Mouse (Mus musculus) cerebellum, postnatal 10 days (tissue): ENCODE data around the gene Fars2.
A peak's percentile ranks its signal among the peaks of the same experiment; 100 is the strongest.

Source experiments
- DNase-seq, 2 experiments: peaks; one replicate each; pipeline ENCODE4 v3.0.0; 2021; ENCODE audit warnings: mixed read lengths in 2 of 2

The Fars2 gene

DNA sequence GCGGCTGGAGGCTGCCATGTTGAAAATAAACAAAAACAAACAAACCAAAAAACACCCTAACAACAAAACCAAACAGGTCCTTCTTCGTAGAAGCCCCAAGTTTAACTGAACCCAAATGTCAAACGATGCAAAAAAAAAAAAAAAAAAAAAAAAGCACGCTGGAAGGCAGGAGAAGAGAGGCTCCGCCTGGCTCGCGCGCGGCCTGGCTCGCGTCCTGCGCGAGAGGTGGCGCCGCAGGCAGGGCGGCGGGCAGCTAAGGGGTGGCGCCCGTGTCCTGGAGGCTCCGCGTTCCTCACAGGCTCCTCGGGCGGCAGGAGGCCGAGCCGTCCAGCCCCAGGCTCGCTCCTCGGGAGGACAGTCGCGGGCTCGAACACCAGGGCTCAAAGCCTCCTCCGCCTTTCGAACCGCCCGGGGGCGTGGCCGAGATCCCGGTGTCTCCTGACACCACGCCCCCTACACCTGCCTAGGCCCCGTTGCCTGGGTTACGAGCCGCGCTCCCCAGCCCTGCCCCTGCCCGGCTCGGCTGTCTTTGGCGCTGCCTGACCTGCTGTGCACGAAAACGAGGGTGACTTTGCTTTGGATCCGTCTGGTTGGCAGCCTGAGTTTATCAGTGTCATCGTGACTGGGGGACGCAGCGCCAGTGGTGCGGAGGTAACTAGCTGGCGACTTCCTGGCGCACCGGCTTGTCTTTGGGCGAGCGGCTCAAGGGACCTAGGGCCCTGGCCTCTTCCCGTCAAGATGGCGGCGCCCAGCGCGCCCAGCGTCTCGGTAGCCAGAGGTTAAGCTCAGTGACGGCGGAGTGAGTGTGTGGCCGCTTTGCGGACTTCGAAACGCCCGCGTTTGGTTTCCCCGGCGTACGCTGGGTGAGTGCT lies at the start of gene Fars2, which contains the start of gene Lyrm4:
Fars2 (plus strand) TSS at position 270 of the 872 bp plus-strand sequence.
Lyrm4 (minus strand) TSS at position 384 of the 872 bp plus-strand sequence.
- peak; percentile 98 to 99 for DNase-seq

DNA sequence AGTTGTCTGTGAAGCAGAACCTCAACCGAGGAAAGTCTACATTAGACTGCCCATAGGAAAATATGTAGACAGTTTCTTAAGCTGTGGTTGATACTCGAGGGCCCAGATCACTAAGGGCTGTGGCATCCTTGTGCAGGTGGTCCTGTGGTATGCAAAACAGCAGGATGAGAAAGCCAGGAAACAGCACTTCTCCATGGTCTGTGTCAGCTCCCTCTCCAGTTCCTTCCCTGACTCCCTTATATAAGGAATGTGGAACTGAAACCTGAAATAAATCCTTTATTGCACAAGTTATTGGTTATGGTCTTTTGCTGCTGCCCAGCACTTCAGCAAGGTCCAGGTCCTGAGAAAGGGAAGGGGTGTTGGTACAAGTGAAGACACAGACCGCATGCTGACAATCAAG lies 42.7 kb upstream of the Fars2 start:
- no peak for DNase-seq

DNA sequence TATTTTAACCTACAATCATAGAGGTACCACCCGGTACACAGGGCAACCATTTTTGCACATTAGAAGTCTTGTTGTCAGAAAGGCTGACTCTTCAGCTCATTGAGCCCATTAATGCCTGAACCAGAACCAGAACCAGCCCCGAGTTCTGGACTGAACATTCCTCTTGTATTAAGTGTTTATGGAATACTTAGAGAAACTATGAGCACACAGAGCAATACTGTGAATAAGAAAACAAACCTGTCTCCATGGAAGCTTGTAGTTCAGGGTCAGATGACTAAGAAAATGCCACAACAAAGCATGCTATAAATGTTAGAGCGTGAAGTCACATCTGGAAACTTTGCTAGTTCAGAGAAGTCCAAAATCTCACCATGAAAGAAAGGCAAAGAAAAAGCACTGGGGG lies 35.6 kb upstream of the Fars2 start:
- no peak for DNase-seq

DNA sequence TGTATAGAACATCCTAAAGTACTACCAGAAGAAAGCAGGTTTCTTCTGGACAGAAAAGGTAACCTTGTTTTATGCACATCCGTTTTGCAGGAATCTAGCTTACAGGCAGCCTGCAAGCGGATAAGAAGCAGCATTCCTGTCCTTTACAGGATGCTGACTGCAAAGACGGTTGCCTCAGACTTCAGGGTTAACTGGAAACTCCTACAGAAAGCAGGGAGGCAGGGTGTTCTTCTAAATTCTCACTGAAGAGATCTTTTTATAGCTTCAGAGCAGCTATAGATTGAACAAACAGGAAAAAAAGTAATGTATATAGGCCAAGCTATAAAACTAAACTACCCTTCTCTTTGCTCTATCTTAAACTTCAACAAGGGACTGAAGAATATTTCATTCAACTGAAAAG lies 32.5 kb upstream of the Fars2 start:
- DNase-seq, result no peak

DNA sequence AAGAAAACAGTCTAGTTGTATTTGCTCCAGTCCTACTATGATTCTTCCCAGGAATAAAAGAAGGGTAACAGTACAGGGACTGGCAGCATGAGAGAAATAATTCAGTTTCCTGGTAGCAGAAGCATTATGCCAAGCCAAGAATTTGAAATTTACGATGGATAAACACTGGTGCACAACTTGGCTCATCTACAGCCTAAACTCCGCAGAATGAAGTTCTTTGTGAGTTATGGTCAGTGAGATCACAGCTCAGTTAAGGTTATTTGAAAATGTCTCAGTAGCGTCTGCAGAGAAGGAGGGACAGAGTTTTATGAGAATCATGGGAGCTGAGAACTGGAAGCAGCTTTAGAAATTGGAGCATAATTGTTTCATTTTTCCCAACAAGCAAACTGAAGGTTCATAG lies 31.2 kb upstream of the Fars2 start:
- DNase-seq, result no peak

DNA sequence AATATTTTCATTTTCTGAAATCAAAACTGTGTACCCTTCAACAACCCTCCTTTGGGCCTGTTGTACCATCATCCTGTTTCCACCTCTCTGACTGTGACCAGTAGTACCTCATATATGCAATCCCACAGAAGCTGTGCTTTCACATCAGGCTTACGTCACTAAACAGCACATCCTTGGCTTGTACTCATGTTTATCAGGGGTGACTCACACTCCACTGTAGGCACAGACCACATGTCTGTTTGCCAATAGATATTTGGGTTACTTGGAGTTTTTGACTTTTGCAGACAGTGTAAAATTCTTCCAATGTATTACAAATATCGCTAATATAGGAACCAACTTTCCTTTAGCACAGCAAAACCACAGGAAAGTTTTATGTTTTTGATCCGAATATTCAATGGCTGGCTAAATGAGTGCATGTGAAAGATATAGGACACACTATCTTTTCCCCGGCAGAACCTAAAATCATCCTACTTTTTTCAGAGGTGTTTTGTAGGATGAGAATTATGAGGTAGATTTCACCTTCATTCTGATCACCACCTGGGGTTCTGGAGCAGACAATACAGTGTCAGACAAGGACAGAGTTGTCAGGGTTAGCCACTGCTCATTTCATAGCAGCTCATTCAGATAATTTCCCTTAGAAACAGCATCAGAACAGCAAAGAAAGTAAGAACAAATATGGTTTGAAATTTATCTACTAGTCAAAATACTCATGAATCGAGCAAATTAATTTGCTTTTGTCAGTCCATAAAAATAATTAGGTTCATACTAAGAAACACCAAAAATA lies 30.4 kb upstream of the Fars2 start:
- DNase-seq, result no peak

DNA sequence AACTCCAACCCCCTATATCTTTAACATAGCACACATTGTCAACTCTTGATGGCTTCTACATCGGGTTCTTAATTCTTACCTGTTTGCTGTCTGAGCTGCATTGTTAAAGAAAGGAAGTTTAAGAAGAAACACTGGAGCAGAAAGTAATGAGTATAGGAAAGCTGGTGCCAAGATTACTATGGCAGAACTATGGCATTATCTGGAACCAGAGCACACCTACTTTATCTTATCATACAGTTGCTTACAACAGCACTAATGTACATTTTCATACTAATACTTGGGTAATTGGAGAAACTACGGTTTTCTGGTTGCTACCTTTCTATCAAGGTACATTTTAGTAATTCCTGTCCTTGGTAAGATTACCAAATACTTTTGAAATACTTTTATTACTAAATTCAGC lies 29.8 kb upstream of the Fars2 start:
- DNase-seq, result no peak

DNA sequence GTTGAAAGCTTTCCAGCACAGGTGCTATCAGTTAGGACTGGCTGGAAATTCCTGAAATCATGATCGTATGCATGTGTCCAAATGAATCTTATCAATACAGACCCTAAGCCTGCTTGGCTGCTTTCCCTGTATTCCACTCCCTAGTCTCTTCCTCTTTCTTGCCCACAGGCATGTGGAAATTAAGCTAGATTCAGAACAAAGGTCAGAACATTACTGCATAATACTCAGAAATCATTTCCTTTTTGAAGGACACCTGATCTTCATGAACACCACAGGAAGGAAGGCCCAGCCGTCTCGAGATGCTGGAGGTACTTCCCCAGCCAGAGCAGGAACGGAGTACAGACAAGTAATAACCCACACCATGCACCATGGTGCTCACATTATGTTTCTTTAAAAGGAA lies 29.0 kb upstream of the Fars2 start:
- DNase-seq, result no peak

DNA sequence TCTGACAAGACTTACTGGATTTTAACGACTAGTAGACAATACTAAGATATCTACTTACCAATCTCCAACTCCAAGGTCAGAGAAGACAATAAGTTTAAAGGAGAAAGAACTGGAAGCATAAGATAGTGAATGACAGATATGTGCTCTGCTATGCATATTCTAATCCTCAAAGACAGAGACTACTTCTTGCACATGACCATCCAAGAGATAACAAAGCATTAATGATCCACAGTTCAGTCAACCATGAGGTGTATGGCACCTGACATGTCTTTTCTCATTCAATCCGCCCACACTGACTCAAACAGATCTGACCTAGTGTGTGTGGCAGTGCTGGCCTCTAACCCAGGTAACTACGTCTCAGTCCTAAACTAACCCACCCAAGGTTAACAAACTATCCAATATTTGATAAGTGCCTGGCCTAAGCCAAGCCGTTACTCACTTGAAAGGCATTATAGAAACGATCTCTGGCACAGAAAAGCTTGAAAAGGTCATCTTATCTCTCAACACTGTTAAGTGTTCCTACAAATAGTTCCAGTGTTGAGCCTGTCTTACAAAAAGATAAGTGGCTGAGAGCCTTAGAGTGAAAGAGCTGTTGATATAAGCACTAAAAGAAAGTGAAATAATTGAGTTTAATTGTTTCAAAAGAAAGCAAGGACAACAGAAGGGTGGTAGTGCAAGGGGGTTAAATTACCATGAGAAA lies 20.4 kb upstream of the Fars2 start:
- no peak for DNase-seq

DNA sequence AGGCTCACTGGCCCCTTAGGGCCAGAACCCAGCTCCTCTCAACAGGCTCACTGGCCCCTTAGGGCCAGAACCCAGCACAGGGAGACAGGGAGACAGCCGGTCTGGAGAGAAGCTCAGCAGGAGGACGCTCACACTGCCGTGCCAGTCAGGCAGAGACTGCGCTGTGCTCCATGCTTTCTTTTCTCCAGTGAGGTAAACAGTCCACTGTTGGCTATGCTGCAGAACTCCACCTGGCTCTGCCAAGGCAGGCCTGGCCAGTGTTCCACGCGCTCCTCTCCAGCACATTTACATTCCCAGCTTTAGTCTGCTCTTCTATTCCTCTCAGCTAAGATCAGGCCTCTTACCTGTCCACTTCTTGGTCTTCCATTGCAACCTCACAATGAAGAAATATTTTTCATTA lies 11.6 kb upstream of the Fars2 start:
- peak; percentile 51 to 66 for DNase-seq

DNA sequence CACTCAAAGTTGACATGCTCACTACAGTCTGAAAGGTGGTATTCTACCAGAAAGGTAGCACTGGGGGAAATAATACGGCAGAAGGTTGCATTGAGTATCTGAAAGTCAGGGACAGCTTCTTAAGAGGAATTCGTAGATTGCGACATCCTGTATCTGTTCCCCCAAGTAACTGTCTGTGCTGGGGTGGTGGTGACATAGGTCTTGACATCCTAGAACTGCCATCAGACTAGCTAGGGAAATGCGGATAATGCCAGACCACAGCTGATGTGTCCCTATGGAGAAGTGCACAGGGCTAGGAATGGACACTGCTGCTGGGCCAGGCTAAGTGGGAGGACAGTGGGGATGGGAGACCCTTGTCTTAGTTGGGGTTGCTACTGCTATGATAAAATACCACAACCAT lies 8.7 kb upstream of the Fars2 start:
- no peak for DNase-seq

DNA sequence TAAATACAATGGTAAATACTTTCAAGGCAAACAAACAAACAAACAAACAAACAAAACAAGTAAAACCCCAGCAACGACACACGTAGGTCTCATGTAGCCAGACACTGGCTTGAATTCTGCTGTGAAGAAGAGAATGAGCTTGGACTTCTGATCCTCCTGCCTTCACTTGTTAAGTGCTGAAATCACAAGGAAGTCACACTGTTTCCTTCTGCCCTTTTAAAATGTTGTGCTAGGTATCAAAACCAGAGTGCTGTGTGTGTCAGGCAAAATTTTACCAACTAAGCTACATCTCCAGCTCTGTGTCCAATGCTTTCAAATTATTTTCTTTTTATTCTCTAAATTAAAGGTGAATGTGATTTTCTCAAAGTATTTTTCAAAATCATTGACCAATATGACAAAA lies 5.9 kb upstream of the Fars2 start:
- DNase-seq, result no peak

DNA sequence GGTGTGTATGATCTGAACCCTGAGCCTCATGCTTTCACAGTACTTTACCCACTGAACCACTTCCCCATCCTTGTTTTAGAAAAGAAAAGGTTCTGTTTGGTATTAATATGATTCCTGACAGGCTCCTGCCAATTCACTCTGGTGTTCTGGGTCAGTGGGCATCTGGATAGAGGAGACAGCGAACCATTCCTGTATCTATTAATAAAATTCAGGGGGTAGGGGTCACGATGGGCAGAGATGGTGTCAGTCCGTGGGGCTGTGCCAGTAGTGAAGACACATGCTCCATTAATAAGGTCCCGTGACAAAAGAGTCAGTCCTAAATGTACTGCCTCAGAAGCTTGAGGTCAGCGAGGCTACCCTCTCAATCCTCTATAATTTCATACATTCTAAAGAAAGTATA lies 4.0 kb upstream of the Fars2 start:
- no peak for DNase-seq

DNA sequence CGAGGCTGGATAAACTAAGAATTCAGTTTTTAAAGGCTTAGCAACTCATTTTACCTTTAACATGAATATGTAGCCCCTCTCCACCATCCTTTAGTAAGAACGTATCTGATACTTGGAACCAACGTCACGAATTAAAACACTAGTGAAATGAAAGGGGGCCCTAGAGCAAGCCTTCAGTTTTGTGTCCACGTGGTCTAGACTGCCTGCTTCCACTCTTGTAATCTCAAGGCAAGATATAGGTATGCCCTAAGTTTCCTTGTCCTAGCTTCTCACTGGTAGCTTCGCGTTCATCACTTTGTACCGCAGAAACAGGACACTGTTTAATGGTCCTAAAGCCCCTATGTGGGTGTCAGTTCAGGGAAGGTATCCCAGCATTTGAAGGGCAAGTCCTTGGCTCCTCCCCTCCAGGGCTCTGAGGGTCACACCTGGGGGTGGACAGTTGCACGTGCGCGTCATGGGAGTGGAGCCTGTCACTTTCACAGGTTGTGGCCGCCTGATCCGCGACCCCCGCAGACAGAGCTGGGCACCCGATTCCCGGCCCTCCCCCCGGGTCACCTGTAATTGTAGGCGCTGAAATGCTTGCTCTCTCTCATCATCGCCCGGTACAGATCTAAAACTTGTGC lies 581 bp upstream of the Fars2 start:
- DNase-seq, result peak; percentile 60 to 62

DNA sequence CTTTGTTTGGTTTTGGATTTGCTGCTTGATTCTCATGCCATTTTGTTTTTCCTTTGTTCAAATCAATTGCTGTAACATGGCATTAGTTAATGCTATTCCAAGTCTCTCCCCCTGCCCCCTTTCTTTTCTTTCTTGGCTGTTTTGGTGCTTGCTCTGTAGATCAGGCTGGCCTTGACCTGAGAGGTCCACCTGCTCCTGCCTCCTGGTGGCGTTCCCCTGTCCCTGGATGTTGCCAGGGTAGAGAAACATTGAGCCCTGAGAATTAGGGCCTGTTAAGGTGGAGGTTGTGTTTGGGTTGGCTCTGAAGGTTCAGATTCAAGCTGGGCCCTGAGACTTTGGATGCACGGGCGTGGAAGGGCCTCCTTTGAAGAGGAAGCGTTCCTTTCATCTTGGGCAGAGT lies 2.5 kb downstream of the Fars2 start:
- no peak for DNase-seq

DNA sequence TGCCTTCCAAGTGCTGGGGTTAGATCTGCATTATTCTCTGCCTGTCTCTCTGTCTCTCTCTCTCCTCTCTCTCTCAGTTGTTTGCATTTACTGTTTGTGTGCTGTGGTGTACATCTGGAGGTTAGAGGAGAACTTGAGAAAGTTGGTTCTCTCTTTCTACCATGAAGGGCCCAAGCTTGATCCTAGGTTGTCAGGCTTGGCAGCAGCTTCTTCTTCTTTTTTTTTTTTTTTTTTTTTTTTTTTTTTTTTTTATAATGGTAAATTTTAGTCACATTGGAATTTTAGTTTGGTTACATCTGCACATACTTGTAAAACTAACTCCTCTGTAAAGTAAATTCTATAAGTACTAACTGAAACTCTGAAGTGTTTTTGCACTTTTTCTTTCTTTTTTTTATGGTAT lies 3.4 kb downstream of the Fars2 start:
- no peak for DNase-seq

DNA sequence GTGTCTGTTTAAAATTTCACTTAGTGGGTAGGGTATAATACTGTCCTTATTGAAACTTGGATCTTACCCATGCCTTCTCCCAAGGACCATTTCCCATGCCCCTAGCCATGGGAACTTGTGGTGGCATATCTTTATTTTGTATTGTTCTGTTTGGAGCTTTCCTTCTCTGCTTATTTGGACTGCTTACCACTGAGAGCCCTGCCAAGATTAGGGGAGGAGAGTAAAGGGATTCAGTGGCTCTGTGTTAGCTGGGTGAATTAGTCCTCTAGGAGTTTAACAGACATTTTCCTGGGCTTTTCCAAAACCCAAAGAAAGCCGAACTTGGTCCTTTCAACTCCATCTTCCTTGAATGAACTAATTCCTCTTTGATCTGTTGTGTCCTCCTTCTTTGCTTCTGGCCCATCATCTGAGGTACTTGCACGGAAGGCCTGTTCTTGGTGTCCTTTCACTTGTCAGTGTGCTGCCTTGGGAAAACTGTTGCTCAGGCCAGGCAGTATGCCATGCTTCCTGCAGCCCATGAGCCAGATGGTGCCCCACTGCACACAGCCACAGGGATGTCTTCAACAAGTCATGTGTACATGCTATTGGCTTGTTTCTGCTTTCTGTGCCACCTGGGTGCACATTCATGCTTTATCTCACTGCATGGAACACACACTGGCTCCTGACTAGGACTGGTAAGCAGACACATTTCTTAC lies 12.3 kb downstream of the Fars2 start:
- DNase-seq, result peak; percentile 69 to 78

DNA sequence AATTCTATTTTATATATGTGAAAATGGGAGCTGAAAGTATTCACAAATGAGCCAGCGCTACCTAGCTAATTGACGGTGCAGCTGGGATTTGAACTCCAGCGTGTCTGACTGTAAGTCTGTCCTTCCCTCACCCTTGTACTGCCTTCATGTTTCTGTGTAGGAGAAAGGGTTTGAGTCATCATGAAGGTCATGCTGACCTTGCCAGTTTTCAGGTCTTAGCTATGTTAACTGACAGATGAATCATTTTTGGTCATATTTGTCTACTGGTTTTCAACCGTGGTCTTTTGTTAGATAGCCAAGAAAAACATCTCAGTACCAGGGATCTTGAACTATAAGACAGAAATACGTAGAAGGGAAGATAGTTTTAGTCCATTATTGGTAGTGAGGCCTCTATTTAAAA lies 14.2 kb downstream of the Fars2 start:
- DNase-seq, result no peak

DNA sequence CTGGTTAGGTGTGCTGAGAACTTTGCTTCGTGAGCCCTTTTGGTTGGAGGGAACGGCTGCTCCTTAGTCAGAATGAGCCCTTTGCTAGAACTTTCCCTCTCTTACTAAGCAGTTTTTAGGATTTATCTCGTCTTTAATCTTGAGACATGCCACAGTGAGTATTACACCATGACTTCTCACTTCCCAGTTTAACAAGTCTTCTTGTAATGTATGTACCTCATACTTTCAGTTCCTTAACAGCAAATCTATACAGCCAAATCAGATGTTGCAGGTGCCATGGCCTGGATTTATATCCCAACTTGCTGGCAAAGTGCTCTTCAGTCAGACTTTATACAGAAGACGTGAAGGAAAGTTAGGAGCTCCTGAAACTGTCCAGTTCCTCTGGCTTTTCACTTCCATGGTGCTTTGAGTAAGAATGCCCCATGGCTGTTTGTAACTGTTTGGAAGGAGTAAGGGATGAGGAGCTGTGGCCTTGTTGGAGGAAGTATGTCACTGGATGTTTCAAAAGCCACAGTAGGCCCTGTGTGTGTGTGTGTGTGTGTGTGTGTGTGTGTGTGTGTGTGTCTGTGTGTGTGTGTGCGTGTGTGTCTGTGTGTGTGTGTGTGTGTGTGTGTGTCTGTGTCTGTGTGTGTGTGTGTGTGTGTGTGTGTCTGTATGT lies 14.9 kb downstream of the Fars2 start:
- DNase-seq, result no peak

DNA sequence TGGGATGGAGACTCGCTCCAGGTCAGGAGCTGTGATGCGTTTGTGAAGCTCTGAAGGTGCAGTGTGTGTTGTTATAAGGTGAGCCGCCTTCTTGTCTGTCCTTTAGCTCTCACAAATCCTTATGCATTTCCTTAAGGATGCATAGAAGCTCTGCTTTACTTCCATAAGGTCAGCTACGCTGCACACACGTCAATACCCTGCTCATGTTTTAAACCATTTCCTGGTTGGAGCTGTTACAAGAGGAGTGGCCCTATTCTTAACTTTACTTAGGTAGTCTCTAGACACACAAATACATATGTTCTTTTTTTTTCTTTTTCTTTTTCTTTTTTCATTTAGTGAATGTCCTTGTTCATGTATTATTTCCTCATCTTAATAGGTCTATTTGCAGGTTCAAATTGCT lies 22.5 kb downstream of the Fars2 start:
- no peak for DNase-seq

DNA sequence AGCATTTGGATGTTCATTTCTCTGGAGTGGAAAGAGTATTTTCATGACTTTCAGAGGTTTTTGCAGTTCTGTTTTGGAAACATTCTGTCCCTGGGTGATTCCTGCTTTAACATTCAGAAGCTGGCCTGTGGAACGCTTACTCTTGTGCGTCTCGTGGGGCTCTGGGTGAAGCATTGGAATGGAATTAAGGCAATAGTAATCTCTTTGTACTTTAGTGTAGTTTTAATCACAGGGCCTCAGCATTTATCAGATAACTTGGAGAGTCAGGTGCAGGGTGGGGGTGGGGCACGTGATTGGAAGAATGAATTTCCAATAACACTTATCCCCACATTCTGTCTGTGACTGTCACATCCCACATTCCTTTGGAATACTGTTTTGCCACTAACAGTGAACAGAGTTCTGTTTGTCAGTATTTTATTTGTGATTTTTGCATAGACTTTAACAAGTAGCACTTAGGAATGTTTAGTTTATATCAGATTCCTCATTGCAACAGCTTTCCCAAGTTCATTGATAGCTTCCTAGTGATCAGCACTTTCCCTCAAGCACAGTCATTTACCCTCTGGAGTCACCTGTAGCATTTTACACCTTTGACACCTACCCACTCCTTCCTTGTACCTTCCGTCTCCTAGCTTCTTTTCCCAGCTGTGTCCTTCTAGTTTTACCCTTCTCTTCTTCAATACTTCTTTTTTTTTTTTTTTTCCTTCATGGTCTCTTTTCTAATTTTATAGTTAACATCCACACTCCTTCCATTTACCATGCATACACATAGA lies 23.2 kb downstream of the Fars2 start:
- DNase-seq, result no peak
